Mouse (Mus musculus): Measurements from ENCODE around the gene Hoxd11.
A peak's percentile ranks its signal among the peaks of the same experiment; 100 is the strongest.

Gene Hoxd11

GRCm38 (mm10) chr2:74681594-74682531 is 2.5 kb downstream of the Hoxd11 start:
- DNase-seq (ENCODE audit: low spot score), result peak; percentile 46

- DNase-seq (ENCODE audit: low spot score), result no peak
Observed at GRCm38 (mm10) chr2:74682796-74683195, 3.4 kb downstream of the Hoxd11 start.

GRCm38 (mm10) chr2:74683471-74683951 is 4.2 kb downstream of the Hoxd11 start:
- no peak for DNase-seq (ENCODE audit: low spot score)

- DNase-seq (ENCODE audit: low spot score), result no peak
Observed at GRCm38 (mm10) chr2:74684106-74684505, 4.7 kb downstream of the Hoxd11 start.

GRCm38 (mm10) chr2:74685059-74685603 is 5.8 kb downstream of the Hoxd11 start:
- DNase-seq (ENCODE audit: low spot score), result no peak

GRCm38 (mm10) chr2:74686301-74686987 is 7.1 kb downstream of the Hoxd11 start:
- peak; percentile 78 for DNase-seq (ENCODE audit: low spot score)

- DNase-seq (ENCODE audit: low spot score), result no peak
Observed at GRCm38 (mm10) chr2:74686988-74687697, 7.8 kb downstream of the Hoxd11 start.

GRCm38 (mm10) chr2:74687698-74688555 is 8.6 kb downstream of the Hoxd11 start:
- no peak for DNase-seq (ENCODE audit: low spot score)

GRCm38 (mm10) chr2:74688795-74689573 is 9.6 kb downstream of the Hoxd11 start:
- no peak for DNase-seq (ENCODE audit: low spot score)

GRCm38 (mm10) chr2:74689574-74690337 is 10.4 kb downstream of the Hoxd11 start:
- no peak for DNase-seq (ENCODE audit: low spot score)

- DNase-seq (ENCODE audit: low spot score), result no peak
Observed at GRCm38 (mm10) chr2:74690338-74690716, 11.0 kb downstream of the Hoxd11 start.

- DNase-seq (ENCODE audit: low spot score), result peak; percentile 83
Observed at GRCm38 (mm10) chr2:74691022-74691951, 11.9 kb downstream of the Hoxd11 start, which contains the start of gene Hoxd10. Hoxd10 (plus strand) TSS chr2:74691924.

GRCm38 (mm10) chr2:74691995-74692807 is 12.8 kb downstream of the Hoxd11 start:
- no peak for DNase-seq (ENCODE audit: low spot score)

GRCm38 (mm10) chr2:74692808-74693431 is 13.6 kb downstream of the Hoxd11 start:
- no peak for DNase-seq (ENCODE audit: low spot score)

GRCm38 (mm10) chr2:74693432-74693827 is 14.1 kb downstream of the Hoxd11 start:
- no peak for DNase-seq (ENCODE audit: low spot score)

GRCm38 (mm10) chr2:74694066-74694465 is 14.7 kb downstream of the Hoxd11 start:
- DNase-seq (ENCODE audit: low spot score), result no peak

GRCm38 (mm10) chr2:74695383-74695782 is 16.0 kb downstream of the Hoxd11 start:
- DNase-seq (ENCODE audit: low spot score), result no peak

All from urinary bladder, postnatal 14 days (tissue).